Mouse (Mus musculus) layer of hippocampus, adult 11-12 months (tissue): ENCODE results near the gene Gm43552.
"Not testable (repeated sequence)": the region's sequence is repeated elsewhere in the genome, so short reads cannot be mapped to it uniquely, and the experiment has no call there.

ENCODE experiments used
- DNase-seq: peaks from one replicate; pipeline ENCODE4 v3.0.0; 2022; ENCODE audit warnings: low spot score

Gm43552 gene

DNA sequence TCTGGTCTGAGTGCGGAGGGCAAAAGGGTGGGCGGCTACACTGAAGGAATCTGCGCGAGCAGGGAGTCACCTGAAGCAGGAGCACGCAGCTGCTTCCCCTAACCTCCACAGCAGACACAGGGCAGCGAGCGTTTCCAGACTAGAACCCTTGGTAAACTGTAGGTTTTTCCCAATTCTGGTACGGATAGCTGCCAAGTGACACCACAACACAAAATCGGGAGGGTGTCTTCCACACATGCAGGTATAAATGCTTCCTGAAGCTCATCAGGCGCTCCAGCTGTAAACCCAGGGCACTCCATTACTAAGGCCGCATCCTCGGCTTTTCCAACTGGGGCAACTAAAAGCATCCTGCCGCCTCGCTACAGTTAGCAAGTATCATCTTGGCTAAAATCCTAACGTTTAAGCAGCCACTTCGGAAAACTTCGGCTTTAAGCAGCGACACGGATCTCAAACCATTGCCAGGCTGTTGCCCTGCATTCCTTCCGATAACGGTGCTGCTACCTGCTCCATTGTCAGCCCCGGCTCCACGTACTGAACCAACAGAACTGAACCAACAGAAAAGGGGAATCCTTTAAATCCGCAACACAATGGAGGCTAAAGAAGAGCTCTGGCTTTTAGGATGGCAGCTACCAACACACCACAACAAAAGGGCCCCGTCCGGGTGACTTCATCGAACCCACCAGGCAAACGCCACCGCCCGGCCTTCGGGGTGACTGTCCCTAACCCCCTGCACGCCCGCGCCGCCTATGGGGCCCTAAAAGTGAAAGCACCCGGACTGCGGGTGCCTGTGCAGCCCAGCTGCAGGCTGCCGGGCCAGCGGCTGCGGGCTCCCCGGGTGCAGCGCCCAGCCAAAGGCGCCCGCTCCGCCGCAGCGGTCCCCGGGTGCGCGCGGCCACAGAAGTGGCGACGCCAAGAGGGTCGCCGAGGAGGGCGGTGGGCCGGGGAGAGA, 592 bp downstream of the Gm43552 start:
- DNase-seq, result peak; percentile 66

DNA sequence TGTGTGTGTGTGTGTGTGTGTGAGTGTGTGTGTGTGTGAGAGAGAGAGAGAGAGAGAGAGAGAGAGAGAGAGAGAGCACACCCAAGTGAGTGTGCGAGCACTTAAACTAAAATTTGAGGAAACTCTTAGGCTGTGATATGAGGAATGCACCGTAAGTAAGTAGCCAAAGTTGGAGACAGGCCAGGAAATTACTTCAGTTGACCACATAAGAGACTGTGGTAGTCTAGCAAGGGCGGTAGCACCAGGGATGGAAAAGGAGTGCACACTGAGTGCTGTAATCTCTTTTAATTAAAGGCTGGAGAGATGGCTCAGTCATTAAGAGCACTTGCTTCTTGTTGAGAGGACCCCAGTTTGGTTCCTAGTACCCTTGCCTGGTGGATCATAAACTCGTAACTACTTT, 2.8 kb downstream of the Gm43552 start:
- DNase-seq, result no peak

DNA sequence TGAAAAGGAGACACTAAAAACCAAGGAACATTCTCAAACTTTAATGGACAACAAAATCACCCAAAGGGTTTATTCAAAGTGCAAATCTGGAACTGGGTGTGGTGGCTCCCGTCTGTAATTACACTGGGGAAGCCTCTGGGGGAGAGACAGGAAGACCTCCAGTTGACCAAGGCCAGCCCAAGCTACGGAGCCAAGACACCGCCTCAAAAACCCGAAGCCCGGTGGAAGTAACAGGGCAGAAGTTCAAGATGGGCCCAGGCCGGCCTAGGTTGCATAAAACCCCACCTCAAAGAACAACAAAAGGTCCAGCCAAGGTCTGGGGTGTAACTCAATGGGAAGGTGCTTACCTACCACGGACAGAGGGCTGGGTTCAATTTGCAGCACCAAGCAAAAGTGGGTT, 3.9 kb downstream of the Gm43552 start:
- no peak for DNase-seq

- DNase-seq, result no peak
Observed at GRCm38 (mm10) chr5:65487381-65487780, 5.3 kb downstream of the Gm43552 start.

- no peak for DNase-seq
Observed at GRCm38 (mm10) chr5:65486514-65486913, 6.1 kb downstream of the Gm43552 start.

- DNase-seq, result no peak
Observed at GRCm38 (mm10) chr5:65482996-65483395, 9.6 kb downstream of the Gm43552 start.

DNA sequence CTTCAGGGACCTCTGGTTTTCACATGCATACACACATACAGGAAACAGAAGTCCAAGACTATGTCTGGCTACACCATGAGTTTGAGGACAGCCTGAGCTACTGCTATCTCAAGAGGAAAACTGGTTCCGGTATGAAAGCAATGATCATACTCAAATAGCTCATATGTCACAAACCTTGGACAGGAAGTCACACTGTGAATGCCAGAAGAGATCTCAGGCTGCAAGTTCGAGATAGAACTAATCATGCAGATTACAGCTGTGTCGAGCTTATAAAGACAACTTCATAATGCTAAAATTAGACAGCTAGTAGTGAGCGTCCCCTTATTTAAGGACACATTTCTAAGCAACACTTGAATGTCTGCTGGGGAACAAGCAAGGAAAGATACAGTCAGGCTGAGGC, 12.1 kb downstream of the Gm43552 start:
- no peak for DNase-seq

GRCm38 (mm10) chr5:65479681-65480445, 12.8 kb downstream of the Gm43552 start:
- DNase-seq, result no peak

GRCm38 (mm10) chr5:65478224-65478623, 14.4 kb downstream of the Gm43552 start:
- DNase-seq, result no peak

- not testable (repeated sequence) for DNase-seq
Observed at GRCm38 (mm10) chr5:65476739-65477138, 15.9 kb downstream of the Gm43552 start.

DNA sequence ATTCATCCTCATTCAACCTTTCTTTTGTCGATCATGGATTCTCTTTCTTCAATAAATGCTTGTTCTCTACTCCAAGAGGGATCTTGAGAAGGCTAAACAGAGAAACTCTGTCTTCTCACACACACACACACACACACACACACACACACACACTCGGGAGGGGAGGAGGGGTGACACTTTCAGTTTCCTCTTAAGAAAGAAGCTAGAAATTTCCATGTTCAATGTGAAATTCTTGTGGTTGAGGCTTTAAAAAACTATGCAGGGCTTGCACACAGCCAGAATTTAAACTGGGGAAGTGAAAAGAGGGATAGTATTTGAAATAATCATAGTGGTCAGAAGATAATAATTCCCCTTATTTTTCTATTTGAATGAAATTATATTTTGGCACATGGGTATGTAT, 16.8 kb downstream of the Gm43552 start:
- DNase-seq, result no peak

DNA sequence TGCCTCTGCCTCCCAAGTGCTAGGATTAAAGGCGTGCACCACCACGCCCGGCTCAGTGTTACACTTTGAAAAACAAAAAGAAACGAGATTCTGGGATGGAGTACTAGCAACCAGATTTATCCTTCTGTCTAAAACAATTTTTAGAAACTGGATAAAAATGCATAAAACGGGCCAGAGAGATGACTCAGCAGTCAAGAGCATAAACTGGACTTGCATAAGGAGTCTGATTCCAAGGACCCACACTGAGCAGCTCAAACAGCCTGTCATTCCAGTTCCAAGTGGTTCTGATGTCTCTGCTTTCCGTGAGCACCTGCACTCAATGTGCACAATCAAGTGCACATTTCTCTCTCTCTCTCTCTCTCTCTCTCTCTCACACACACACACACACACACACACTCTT, 22.9 kb downstream of the Gm43552 start:
- DNase-seq, result no peak

DNA sequence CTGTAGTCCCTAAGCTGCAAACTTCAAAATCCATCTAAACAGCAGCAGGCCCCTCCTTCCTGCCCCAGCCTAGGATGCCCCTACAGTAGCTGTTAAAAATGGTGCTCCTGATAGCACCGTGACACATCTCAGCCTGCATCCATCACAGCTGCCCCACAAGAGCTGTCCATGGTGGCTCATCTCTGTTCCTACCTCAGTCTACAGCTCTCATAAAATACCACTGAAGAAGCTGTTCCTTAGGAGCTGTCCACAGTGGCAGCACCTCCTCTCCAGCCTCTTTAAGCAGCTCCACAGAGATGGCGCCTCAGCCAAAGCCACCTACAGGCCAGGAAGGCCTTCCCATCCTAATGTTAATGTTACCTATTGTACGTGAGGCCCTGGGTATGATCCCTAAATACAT, 25.7 kb downstream of the Gm43552 start:
- no peak for DNase-seq

DNA sequence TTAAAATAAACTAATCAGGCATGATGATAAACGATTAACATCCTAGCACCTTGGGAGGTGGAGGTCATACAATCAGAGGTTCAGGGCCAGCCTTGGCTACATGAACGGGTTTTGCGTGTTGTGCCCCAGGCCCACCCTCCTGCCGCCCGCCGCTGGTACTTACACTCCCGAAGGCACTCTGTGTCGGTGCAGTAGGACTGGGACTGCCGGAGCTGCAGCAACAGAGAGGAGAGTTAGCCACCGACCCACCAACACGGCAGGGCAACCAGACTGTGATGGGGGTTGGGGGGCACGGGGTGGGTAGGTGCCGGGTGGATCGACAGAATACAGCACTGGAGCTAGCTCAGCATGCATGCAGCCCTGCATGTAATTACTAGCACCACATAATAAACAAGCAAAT, 32.3 kb downstream of the Gm43552 start:
- no peak for DNase-seq

DNA sequence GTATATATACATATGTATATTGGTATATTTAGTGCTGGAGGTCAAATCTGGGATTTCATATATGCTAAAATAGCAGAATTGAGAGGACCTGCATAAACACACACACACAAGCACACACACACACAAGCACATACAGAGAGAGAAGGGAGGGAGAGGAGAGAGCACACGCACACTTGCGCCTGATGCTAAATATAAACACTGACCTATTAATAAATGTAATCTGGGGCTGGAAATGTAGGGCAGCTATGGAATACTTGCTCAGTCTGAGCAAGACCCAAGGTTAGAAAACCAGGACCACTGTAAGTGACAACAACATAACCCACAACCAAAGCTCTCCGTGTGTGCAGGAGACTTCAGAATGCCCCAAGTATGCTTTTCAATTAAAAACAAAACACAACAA, 33.2 kb downstream of the Gm43552 start:
- no peak for DNase-seq

DNA sequence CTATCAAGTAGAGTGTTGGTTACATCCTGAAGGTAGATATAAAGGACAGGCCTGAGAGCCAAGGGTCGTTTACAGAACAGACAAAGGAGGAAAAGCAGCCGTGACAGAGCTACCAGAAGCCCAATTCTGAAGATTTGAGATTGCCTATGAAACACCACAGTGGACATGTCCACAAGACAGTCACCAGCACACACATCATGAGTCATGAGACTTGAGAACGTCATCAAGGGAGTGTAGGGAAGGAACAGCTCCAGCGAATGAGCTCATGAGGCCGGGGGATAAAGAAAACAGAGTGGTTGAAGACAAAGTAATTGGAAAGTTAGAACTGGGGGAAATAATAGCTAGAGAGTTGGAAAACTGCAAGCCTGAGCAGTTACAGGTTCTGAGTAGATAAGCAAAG, 34.8 kb downstream of the Gm43552 start:
- no peak for DNase-seq

GRCm38 (mm10) chr5:65457086-65457827, 35.4 kb downstream of the Gm43552 start:
- no peak for DNase-seq

DNA sequence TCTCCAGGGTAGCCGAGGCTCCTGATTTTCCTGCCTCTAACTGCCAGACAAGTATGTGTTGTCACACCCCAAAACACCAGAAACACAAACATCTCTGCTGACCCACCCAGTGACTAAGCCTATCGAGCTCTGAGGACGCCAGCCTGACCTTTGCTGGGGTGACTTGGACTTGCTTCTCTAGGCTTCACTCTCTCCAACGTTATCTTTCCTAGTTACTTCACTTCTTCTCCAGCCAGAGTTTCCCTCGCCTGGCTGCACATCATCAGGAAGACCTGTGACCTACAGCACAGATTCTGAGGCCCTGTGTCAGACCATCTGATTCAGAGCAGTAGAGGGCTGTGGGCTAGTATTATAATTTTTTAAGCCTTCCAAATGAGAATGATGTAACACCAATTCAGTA, 37.9 kb downstream of the Gm43552 start:
- no peak for DNase-seq

DNA sequence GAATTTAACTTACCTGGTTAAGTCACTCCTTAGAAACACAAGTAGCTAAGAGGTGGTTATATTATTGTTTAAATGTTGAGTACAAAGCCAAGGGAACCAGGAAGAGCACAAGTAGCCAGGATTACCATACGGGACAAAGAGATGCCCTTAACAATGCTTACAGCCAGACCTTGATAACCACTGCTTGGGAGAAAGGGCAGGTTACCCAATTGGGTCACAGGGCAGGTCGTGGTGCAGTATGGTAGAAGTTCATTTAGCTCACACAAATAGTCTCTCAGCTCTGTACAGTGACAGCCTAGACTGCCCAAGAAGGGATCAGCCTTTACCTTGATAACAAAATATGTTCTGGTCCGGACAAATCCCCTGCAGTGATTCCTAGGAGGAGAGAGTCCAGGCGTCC, 43.7 kb downstream of the Gm43552 start:
- no peak for DNase-seq

- no peak for DNase-seq
Observed at GRCm38 (mm10) chr5:65447826-65448225, 44.8 kb downstream of the Gm43552 start.

DNA sequence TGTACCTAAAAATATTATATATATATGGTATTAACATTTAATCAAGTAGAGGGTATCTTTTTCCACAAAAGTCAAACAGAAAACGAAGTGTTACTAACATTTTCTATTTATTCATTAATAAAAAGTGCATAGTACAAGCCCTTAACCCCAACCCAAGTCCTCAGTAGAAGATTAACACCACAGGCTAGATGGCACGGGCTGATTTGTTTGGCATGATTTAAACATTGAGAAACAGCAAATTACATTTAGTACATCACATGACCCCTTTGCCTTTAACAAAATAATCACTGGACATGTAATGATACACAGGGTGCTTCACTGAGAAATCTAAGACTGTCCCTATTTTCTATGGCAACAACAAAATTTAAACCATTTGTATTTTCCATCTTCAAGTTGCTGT, 45.9 kb downstream of the Gm43552 start:
- no peak for DNase-seq

DNA sequence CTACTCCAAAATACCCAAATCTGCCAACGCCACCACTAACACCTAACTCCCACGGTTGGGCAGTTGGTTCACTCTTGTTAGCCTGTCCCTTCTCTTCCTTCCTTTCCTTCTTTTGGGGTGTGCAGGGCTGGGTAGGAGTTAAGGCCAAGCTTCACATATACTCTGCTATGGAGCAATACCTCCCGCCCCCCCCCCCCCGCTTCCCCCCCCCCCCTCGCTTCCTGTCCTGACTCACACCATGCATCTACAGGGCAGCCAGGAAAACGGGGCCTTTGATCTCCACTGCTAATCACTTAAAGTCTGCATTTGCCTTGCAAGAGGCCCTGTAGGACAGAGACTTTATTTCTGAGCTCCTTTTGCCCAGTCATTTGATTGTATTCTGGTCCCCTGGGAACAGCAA, 47.7 kb downstream of the Gm43552 start:
- DNase-seq, result no peak

DNA sequence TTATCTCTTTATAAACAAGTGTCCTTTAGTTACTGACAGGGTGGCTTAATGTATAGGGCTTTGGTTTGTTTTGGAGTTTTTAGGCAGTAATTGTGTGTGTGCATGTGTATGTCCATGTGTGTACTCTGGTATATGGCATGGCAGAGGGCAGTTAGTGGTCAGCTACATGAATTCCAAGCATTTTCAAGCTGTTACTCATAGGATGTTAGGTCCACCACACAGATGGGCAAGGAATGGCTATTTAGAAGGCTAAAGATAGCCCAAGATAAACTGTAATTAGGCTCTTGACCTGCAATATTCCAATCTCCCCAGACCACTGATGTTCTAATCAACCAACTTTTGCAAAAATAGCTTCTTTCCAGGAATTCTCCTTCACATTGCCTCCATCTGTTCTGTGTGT, 54.6 kb downstream of the Gm43552 start:
- no peak for DNase-seq
